Mouse (Mus musculus): Measurements from ENCODE around the gene Ifi203. TPM values are rescaled to one million over a fixed set of nuclear protein-coding genes. Genes with fewer than 3 reads are reported as not detected.
"Not testable (repeated sequence)": the region's sequence is repeated elsewhere in the genome, so short reads cannot be mapped to it uniquely, and the experiment has no call there.

Ifi203 gene
- 0.34 and 0.53 TPM in 2 replicates for polyA plus RNA-seq (2015; fragmentation: Nextera tagmentation; extraction: Ambion mirVana)

DNA sequence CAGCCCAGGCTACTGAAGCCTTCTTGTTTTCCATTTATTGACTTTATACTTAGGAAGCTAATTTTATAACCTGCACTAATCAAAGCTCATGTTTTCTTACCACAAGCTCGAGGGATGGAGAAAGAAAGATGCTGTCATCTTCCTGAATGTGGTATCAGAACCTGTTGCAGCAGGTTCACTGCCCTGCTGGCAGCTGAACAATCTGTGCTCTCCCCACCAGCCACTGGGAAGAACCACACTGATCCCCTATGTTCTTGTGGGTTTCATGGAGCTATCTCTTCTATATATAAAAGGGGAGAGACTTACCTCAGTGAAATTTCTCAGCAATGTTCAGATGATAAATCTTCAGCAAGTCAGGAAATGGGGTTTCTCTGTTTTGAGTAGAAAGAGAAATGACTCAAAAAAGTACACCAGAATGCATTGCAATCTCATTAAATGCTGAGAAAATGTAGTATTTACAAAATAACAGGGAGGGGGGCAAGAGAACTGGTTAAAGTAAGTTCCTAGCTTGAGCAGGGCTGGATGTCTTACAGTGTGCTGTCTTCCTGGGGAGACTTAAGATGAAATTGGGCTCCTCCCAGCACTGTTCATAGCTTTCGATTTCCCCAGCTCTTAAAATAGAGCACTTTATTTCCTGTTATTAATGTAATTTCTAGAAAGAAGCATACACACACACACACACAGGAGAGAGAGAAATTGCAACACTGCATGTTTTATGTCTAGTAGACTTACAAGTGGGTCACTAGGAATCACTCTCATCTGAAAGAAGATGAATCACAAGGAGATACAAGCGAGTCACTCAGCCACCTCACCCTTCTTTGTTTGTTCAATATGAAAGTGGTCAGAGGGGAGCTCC lies at the start of gene Ifi203, which contains the start of gene Mndal:
TSS of gene Ifi203 (minus strand) at position 749 of the 856 bp plus-strand sequence.
TSS of gene Mndal (minus strand) at position 568 of the 856 bp plus-strand sequence.
- H3K4me3 ChIP-seq; H3K9ac ChIP-seq; H3K36me3 ChIP-seq; ATAC-seq (ENCODE audit: insufficient number of reproducible peaks, insufficient read depth, low FRiP score, low TSS enrichment, low read depth); H3K4me2 ChIP-seq; H3K27me3 ChIP-seq; H3K27ac ChIP-seq; H3K4me1 ChIP-seq; H3K9me3 ChIP-seq: not testable (repeated sequence)
- 53% methylated on average over 3 of the region's 3 CpGs for WGBS

DNA sequence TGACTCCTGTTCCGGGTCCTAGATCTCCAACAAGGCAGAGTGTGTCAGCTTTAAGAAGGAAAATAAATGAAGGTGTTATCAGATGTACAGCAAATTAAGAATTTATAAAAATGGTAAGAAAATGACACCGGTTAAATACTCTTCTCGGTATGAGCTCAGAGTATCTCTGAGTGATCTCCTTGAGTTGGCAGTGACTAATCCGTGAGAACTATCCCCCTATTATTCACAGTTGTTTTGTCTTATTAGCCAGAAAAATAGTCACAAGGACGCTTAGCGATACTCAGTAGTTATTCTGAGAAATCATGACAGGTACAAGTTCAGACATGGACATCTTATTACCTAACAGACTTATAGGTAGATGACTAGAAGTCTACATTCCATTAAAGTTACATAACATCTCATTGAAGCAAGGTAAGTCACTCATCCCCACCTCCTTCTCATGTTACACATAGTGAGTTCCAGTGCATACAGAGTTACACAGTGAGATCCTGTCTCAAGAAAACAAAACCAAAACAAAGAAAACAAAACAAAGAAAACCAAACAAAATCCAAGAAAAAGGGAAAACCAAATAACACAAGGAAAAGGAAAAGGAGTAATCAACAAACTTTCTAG lies 40.3 kb upstream of the Ifi203 start, which contains the start of gene Ifi202b:
TSS of gene Ifi202b (minus strand) at position 51 of the 612 bp plus-strand sequence.
- 74% methylated on average over 6 of the region's 6 CpGs for WGBS
- not testable (repeated sequence) for H3K27ac ChIP-seq; H3K4me2 ChIP-seq; H3K9ac ChIP-seq; H3K4me3 ChIP-seq; H3K27me3 ChIP-seq; H3K36me3 ChIP-seq; H3K4me1 ChIP-seq; ATAC-seq (ENCODE audit: insufficient number of reproducible peaks, insufficient read depth, low FRiP score, low TSS enrichment, low read depth); H3K9me3 ChIP-seq

DNA sequence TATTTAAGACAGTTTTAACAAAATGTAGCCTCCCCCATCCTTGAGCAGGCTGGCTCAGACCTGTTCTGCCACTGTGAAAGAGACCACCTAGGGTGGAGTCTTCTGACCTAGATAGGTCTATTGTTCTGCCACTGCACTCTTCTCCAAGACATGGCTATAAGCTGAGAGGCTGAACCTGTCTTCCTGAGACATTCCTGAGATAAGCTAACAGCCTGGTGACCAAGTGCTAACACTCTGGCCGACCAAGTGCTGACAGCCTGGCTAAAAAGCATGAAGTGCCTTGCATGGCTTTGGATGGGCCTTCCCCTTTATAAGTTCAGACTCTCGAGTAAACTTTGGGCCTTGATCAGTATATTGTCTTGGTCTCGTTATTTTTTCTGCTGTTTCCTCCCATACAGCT lies 38.6 kb upstream of the Ifi203 start:
- not testable (repeated sequence) for ATAC-seq (ENCODE audit: insufficient number of reproducible peaks, insufficient read depth, low FRiP score, low TSS enrichment, low read depth); H3K9ac ChIP-seq; H3K4me3 ChIP-seq; H3K36me3 ChIP-seq; H3K27me3 ChIP-seq; H3K4me1 ChIP-seq; H3K27ac ChIP-seq; H3K9me3 ChIP-seq; H3K4me2 ChIP-seq
- 59% methylated on average over 3 of the region's 3 CpGs for WGBS

DNA sequence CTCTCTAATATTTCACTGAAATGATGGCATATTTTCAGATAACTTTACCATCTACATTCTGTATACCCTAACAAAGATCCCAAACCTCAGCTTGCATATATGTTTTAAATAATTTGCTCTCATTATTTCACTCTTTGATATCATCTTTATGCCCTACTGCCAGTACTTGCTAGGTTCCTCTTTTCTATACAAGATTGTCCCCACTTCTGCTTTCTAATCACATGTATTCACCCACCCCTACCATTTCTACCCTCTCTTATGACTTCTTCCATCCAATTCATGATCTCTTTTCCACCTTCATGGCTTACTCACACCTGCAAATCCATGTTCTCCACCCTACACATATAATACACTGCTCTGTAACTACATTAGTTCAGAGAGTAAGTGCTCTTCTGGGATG lies 35.1 kb upstream of the Ifi203 start:
- ATAC-seq (ENCODE audit: insufficient number of reproducible peaks, insufficient read depth, low FRiP score, low TSS enrichment, low read depth), result no peak
- Histone ChIP-seq H3K27me3 (no peaks in the 10 kb centered on the region), H3K4me3 (no peak overlapping the region)

DNA sequence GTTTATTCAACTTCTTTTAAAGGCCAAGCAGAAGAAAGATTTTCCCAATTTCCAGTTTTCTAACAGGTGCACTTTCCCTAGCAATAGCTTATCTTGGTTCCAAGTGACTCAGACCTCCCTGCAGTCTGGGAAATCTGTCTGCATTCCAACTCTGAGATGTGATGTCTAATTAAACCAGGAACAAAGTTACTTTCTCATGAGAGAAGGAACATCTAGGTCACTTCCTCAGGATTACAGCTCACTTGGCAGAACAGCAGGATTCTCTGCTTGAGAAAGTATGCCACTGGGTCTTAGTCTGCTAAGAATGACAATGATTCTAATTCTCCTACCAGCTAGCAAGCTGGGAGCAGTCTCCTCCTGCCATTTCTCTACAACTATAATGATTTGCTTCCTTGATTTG lies 30.6 kb upstream of the Ifi203 start:
- H3K9me3 ChIP-seq, result no peaks in the 10 kb centered on the region
- ATAC-seq (ENCODE audit: insufficient number of reproducible peaks, insufficient read depth, low FRiP score, low TSS enrichment, low read depth), result no peak

More for the DNA sequence above, 35.1 kb upstream of the Ifi203 start:
- no peaks in the 10 kb centered on the region for H3K9me3 ChIP-seq
- no peak overlapping the region for H3K27ac ChIP-seq
- H3K9ac ChIP-seq, result no peak overlapping the region
- H3K36me3 ChIP-seq, result no peaks in the 10 kb centered on the region
- H3K4me1 ChIP-seq, result no peaks in the 10 kb centered on the region
- no peak overlapping the region for H3K4me2 ChIP-seq

DNA sequence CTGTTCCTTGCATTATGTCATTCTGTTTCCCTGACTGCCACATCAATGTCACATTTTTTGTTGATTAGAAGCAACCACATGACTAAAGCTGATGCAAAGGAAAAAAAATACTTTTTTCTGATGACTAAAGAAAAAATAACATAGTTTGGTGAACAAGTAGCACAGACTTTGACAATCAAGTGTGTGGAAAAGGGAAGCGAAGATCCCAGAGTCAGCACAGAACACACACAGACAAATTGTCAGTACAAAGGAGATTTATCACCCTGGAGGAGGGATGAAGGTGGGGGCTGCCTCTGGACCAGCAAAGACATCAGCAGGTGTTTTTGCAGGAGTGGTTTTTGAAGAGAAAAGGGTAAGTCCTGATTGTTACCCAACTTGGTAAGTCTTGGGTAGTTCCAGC lies 19.0 kb upstream of the Ifi203 start:
- H3K4me2 ChIP-seq; H3K4me3 ChIP-seq; ATAC-seq (ENCODE audit: insufficient number of reproducible peaks, insufficient read depth, low FRiP score, low TSS enrichment, low read depth); H3K4me1 ChIP-seq; H3K9ac ChIP-seq; H3K27ac ChIP-seq; H3K9me3 ChIP-seq; H3K27me3 ChIP-seq; H3K36me3 ChIP-seq: not testable (repeated sequence)
- WGBS, result 93% methylated on average over 1 of the region's 1 CpGs

More for the DNA sequence above, 30.6 kb upstream of the Ifi203 start:
- H3K27me3 ChIP-seq, result no peaks in the 10 kb centered on the region
- no peak overlapping the region for H3K4me3 ChIP-seq
- no peak overlapping the region for H3K9ac ChIP-seq
- no peaks in the 10 kb centered on the region for H3K36me3 ChIP-seq
- H3K4me1 ChIP-seq, result no peaks in the 10 kb centered on the region
- no peak overlapping the region for H3K4me2 ChIP-seq
- no peak overlapping the region for H3K27ac ChIP-seq

DNA sequence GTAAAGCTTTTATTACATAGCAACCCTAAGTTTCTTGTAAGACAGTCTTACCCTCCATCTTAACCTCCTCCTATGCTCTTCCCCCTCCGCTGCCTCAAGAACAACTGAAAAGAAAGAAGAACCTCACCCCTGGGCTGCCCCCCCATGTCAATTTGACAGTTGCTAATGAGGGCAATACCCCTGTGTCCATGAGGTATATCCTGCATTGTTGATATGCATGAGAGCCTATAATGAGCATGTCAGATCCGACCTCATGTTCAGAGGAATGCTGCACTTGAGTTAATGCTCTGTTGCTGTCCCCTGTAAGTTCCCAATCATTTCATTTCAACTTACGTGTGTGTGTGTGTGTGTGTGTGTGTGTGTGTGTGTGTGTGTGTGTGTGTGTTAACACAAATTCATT lies 17.5 kb upstream of the Ifi203 start:
- not testable (repeated sequence) for H3K9me3 ChIP-seq; H3K4me3 ChIP-seq; H3K9ac ChIP-seq; H3K36me3 ChIP-seq; H3K4me2 ChIP-seq; H3K27ac ChIP-seq; H3K27me3 ChIP-seq; H3K4me1 ChIP-seq; ATAC-seq (ENCODE audit: insufficient number of reproducible peaks, insufficient read depth, low FRiP score, low TSS enrichment, low read depth)
- 72% methylated on average over 3 of the region's 3 CpGs for WGBS

DNA sequence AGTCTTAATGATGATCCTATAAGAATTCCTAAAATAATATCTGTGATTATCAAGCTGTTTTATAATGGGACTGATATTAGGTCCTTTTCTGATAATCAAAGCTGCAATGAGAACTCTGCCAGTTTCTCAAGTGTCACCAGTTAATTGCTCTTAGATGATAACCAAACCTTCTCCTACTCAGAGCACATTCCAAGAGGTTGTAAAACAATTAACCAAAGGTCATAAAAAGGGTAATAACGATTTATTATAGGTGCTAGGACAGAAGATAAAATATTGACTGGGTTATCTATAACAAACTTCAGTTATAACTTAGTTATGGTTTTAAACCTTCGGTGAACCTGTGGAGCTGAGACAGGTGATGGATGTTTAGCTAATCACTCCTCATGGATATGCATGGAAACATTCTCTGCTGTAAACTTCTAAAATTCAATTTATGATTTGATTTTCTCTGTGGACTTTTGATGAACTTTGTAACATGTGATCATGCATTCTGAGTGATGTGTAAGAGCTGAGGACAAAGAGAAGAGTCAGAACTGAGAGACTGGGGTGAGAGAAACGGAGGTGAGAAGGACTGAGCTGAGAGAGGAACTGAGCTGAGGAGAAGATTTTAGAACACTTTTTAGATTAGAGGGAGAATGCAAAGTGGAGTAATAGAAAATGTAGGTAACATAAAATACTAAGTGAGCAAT lies 13.5 kb upstream of the Ifi203 start:
- not testable (repeated sequence) for H3K27ac ChIP-seq; H3K4me2 ChIP-seq; H3K27me3 ChIP-seq; H3K9me3 ChIP-seq; H3K9ac ChIP-seq; H3K4me3 ChIP-seq; H3K4me1 ChIP-seq; H3K36me3 ChIP-seq; ATAC-seq (ENCODE audit: insufficient number of reproducible peaks, insufficient read depth, low FRiP score, low TSS enrichment, low read depth)
- 74% methylated on average over 3 of the region's 3 CpGs for WGBS

DNA sequence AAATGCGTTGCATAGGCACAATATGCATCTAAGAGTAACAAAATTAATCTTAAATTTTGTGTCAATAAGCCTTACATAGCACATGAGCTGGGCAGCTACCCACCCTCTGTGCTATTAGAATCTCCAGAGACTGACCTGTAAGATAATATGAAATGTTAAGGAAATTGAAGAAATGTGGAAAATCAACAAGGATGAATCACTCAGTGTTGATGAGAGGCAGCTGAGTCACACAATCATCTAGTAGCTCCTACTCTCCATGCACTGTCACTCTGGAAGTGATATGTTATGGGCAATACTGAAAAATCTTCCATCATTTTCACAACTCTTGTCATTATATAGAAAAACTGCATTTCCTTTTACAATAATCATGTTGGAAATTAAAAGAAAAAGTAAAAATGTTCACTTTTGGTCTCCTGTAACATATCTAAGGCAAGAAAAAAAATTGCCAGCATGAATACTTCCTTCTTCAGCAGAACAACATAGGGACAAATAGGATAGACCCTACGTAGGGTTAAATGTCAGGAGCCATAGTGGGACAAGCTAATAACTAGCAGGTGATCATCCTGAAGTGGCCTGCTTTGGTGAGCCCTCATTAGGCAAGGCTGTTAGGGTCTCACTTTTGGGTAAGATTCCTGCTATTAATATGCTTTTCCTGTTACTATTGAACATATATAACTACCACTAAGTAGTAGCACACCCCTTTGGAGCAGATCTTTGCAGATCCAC lies 12.8 kb upstream of the Ifi203 start:
- Histone ChIP-seq H3K4me1 (no peaks in the 10 kb centered on the region), H3K27me3 (no peaks in the 10 kb centered on the region), H3K4me2 (no peak overlapping the region), H3K9ac (no peak overlapping the region), H3K9me3 (no peaks in the 10 kb centered on the region), H3K27ac (no peak overlapping the region), H3K36me3 (no peaks in the 10 kb centered on the region), H3K4me3 (no peak overlapping the region)
- ATAC-seq (ENCODE audit: insufficient number of reproducible peaks, insufficient read depth, low FRiP score, low TSS enrichment, low read depth), result no peak
- WGBS, result 81% methylated on average over 2 of the region's 2 CpGs

DNA sequence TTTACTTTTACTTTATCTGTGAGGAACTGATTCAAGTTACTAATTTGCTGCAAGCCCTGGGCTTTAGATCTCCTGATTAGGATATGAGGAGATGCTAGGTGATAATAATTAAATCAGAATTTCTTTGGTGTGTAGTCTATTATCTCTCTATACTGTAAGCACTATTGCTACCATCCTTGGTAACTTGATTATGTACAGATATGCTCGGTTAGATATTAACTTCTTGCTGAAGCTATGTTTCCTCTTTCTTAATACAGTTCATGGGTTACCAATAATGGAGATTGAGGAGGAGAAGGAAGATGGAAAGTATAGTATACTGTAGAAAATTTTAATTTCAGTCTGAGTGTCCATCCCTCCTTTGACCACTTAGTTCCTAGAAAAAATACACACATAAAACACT lies 11.1 kb upstream of the Ifi203 start:
- Histone ChIP-seq H3K4me3 (no peak overlapping the region), H3K27ac (no peak overlapping the region), H3K9ac (no peak overlapping the region), H3K36me3 (no peaks in the 10 kb centered on the region), H3K4me1 (no peaks in the 10 kb centered on the region), H3K27me3 (no peaks in the 10 kb centered on the region), H3K9me3 (no peaks in the 10 kb centered on the region), H3K4me2 (no peak overlapping the region)
- WGBS, result 74% methylated on average over 1 of the region's 1 CpGs
- no peak for ATAC-seq (ENCODE audit: insufficient number of reproducible peaks, insufficient read depth, low FRiP score, low TSS enrichment, low read depth)

DNA sequence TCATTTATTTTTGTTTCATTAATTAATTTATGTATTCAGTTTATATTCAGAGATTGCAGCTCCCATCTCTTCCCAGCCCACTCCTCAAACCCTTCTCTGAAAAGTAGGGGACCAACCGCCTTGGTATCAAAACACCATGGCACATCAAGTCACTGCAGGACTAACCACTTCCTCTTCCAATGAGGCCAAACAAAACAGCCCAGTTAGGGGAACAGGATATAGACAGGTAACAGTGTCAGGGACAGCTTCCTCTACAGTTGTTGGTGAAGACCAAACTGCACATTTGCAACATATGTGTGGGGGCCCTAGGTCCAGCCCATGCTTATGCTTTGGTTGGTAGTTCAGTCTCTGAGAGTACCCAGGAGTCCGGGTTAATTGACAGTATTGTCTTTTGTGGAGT lies 6.6 kb upstream of the Ifi203 start:
- not testable (repeated sequence) for H3K4me1 ChIP-seq; H3K9ac ChIP-seq; H3K4me2 ChIP-seq; ATAC-seq (ENCODE audit: insufficient number of reproducible peaks, insufficient read depth, low FRiP score, low TSS enrichment, low read depth); H3K4me3 ChIP-seq; H3K27me3 ChIP-seq; H3K27ac ChIP-seq; H3K9me3 ChIP-seq; H3K36me3 ChIP-seq
- WGBS, result 87% methylated on average over 2 of the region's 2 CpGs
